Mouse (Mus musculus) urinary bladder, adult 18-20 months (tissue): ENCODE measurements around the gene Lime1.

Experiments
- DNase-seq, 2 experiments: peaks; one replicate each; pipeline ENCODE4 v3.0.0; 2022; ENCODE audit warnings: low spot score in 2 of 2, mixed read lengths in 2 of 2

Lime1 gene

DNA sequence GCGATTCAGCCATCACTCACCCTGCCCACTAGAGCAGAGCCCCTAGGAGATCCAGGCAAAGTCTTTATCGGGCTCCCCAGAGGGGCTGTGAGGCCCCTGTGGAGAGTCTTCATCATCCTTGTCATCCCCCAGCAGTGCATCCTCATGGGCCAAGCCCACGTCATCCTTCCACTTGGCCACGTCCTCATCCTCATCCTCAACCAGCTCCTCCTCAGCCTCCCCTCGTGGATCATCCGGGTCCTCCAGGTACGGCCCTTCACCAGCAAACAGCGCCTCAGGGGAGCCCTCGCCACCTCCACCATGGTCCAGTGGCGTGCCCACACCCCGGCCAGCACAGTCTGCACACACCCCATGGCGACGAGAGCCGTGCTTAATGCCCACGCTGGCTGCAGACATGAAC is 11.1 kb downstream of the Lime1 start:
- no peak for DNase-seq

DNA sequence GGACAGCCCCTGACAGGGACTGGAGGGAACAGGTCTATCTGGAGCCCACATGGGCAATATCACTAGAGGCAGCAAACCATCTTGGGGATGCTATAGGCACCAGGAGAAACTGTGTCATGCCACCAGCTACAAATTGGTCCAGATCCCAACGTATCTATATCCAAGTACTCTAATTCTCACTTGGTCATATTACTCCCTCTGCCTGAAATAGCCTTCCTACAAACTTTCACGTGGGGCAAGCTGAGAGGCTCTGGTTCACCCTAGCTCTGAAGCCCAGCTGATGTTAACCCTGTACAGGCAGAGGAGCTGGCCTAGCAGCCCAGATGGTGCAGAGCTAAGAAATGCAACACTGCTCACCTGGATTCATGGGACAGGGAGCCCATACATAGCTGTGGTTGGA is 11.7 kb downstream of the Lime1 start:
- no peak for DNase-seq

DNA sequence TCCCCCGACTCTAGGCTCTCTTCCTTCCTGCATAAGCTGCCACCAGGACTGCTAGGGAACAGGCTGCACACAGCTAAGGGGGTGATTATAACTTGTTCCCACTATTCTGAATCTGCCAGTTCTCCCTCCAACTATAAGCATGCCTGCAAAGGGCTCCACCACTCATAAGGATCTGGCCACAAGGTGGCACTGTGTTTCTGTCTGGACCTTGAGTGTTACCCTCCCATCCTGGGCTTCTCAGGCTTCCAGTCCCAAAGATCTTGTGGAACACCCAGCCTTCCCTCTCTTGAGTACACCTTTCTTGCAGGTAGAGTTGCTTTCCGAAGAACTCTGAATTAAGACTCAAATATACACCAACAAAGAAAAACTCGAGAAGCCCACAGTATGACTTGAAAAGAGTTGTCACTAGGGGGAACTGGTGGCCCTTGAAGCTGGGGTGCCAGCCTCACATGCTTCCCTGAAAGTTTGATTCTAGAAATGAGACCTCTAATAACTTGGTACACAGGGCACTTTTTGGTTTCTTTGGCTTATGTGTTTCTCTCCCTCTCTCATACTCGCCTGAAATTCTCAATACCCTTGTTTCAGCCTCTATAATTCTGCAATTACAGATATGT is 12.8 kb downstream of the Lime1 start:
- DNase-seq = peak; percentile 67 to 78

DNA sequence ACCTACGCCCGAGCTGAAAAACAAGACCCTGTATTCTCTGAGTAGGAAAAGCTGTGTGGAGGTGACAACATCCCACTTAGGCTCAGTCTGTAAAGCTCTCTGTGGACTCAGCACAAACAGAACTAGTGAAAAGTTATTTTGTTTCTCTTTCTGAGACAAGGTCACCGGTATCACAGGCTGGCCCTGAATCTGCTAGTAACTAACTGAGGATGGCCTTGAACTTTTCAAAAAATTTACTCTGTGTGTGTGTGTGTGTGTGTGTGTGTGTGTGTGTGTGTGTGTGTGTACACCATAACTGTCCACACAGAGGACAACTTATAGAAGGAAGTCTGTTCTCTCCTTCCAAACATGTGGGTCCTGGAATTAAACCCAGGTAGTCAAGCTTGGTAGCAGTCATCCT is 14.2 kb downstream of the Lime1 start:
- DNase-seq = no peak

DNA sequence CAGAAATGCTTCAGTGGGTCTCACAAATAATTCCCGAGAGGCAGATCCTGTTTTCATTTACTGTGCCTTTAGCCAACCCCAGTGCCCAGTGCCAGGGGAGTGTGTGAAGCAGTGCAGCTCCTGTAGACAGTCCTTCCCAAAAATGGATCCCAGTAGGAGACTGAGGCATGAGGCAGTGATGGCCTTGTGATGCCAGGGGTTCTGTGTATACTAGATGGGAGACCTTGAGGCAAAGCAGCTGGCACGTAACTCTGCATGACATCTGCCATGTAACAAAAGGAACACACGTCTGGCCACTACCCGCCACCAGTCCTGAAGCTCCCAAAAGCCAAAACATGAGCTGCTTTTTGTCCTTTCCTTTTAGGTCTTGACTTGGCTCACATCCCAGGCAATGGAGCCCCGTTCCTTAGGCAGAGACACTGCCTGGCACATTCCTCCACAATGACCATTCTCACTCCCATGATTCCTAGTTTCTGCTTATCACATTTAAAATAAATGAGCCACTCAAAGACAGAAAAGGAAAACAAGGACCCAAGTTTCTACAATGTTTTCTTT is 17.4 kb downstream of the Lime1 start:
- DNase-seq = no peak

DNA sequence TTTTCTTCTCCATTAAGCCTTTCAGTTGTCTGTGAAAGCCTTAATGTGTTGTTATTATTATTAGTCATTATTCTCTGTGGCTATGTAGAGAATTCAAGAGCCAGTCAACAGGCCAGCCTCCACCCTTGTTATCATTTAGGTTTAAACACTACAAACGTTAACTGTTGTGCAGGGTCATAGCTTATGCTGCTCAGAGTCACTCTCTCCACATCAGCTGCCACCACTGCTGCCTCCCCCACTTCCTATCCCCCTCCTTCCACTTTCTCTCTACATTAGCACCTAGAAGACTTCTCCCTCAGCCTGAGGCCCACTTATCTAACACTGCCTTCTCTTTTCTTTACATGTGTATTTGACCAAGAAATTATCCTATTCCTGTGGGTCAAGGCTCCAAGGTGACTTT is 21.6 kb downstream of the Lime1 start:
- no peak for DNase-seq

DNA sequence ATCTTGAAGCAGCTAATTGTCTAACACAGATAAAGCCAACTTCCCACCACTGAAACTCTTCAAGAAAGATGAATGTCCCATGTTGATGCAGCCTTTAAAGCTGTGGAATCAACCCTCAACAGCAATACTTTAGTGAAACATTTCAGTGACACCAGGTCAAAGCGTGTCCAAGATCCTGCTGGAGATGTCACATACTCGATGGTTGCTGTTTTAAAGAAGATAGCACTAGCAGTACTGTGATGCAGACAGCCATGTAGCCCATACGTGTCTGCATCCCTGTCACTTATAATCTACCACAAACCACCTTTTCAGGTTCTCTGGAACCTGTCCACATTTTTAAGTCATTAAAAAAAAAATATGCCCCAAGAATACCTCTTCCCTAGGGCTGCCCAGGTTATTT is 23.8 kb downstream of the Lime1 start:
- no peak for DNase-seq

DNA sequence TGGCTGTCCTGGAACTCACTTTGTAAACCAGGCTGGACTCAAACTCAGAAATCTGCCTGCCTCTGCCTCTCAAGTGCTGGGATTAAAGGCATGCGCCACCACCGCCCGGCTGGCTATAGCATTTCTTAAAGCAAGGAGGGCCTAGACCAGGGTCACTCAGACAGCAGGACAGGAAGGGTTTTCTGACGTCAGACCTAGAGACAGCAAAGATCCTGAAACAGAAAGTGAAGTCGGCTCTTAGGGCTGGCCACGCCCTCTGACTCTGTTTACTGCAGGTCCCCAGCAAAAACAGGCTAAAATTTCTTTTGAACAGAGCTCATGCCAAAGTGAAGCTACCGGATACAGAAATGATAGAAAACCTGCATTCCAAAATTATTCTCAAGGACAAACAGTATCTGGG is 29.8 kb downstream of the Lime1 start:
- no peak for DNase-seq

DNA sequence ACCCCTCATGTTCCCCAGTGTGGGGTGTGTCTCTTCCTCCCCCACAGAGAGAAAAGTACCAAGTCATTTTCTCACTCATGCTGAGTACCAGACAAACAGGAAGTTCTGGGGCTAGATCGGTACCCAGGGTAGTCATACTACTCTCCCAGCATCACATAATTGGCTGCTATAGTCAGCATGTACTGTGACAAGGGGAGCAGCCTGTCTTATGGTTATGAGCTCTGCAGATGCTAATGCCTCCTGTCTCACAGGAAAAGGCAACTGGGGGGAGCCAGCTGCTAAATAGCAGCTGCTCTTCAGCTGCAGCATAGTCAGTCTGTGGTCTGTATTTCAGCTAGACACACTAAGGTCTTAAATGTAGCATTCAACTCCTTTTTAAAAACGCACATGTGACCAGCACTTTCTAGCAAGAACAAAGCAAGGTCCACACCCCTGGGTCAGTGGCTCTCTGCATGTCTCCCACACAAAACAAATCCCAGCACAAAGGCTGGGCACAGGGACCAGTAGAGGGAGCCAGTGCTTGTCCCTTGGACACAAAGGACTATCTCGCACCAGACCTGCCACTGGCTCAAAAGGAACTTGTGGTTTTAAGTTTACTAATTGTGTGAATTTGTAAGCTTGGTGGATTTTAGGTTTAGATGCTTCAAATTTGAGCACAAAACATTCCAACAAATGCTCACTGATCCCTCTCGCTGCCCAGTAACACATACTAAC is 31.0 kb downstream of the Lime1 start:
- peak; percentile 28 to 31 for DNase-seq

DNA sequence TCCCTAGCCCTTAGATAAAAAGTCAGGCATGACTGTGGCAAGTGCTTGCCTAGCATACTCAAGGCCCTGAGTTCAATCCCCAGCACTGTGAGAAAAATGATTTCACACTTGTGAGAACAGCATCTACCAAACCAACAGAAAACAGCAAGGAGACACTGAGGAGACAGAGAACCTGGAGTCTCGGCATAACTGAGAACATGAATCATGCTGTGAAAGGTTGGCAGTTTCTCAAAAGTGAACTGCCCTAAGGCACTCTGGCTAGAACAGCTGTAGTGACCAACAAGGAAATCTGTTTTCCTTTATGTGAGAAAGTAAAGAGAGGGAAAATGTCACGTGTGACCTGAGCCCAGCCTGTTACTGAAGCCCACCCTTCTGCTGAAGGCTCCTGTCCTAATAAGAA is 33.3 kb downstream of the Lime1 start:
- no peak for DNase-seq

DNA sequence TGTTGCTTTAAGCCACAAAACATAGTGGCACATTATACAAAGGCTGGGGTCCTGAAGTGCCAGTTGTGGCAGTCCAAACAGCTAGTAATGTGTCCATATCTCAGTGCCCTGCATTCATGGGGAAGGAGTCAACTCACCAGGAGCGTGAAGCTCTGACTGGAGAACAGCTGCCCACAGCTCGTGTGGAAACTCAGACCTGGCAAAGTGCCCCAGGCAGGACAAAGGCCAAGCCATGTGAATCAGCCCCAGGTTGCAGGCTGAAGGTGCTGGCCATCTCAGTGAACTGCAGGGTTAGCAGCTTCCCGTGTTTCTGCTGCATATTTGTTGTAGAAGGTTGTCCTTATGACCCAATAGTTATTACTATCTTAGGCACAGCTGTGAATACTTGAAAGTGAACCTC is 36.1 kb downstream of the Lime1 start:
- DNase-seq = peak; percentile 20 to 26

DNA sequence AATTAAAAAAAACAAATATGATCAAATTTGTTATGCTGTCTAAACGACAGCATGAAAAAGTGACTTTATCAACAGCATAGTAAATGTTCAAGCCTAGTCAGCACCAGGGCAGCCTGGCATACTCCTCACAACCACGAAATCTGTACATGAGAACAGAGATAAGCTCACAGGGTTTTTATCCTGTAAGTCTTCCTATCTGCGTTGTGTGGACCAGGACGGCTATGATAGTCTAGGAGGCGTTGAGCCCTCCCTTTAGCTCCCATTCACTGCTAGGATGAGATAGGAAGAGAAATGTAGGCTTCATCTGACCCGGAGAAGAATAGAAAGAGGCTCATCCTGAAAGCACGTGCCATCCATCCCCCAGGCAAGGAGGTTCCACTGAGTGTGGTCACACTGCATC is 39.5 kb downstream of the Lime1 start:
- no peak for DNase-seq

DNA sequence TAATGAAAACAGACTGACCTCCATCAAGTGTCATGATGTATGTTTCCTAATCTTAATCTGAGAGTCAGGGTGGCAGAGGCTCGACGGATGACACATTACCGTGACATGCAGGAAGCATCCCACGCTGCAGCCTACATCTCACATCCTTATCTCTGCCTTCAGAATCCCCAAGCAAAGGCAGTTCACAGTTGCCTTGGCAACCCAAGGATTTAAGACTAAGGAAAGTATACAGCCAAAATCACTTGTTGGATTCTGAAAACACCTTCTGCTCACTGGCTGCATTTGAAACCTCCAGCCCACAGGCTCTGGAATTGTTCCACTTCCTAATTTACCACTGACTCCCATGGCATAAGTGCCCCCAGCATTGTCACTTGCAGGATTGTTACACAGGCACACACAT is 40.5 kb downstream of the Lime1 start:
- no peak for DNase-seq

DNA sequence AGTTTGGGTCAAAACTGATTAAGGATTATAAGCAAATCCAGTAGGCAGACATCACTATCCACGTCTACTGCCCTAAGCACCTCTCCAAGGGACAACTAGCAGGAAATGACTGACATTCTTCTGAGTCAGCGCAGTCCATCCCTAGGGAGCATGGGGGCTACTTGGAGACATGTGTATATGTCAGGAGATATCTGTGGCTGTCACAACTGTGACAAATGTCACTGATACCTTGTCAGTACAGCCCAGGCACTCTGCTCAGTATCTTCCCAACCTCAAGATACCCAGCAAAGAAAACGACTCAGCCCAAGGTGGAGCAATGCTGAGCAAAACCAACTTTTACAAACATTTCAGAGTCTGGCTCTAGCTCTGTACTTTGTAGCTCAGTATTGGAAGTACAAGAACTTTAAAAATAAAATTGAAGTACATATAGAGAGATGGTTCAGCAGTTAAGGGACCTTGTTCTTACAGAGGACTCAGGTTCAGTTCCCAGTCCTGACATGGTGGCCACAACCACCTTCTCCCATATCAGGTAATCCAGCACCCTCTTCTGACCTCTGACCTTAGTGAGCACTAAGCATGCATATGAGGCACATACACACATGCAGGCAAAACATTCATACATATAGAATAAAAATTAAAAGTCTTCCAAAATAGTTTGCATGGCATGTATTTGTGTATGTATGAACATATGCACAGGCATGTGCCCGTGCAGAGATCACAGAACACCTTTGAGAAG is 41.2 kb downstream of the Lime1 start:
- DNase-seq = no peak

DNA sequence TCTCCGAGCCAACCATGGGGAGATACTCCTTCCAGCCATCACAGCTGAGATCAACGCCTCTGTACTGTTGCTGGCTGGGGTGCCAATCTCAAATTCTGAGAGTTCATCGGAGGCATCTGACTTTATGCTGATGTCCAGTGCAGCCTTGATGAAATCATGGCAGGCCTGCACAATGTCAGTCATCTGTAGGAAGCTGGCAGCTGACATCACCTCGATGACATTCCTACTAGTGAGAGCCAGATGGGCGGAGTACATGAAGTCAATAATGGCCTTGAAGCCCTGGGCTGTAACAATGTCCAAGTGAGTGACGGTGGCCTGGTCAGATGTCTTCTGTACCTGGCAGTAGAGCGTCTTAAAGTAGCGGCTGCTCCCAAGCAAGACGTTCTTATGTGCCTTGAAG is 44.0 kb downstream of the Lime1 start:
- no peak for DNase-seq
